Mouse (Mus musculus): ENCODE results near the gene Stxbp5.

Stxbp5 gene

GRCm38 (mm10) chr10:9733861-9734260 lies 167.0 kb downstream of the Stxbp5 start:
- no peak for DNase-seq

DNA sequence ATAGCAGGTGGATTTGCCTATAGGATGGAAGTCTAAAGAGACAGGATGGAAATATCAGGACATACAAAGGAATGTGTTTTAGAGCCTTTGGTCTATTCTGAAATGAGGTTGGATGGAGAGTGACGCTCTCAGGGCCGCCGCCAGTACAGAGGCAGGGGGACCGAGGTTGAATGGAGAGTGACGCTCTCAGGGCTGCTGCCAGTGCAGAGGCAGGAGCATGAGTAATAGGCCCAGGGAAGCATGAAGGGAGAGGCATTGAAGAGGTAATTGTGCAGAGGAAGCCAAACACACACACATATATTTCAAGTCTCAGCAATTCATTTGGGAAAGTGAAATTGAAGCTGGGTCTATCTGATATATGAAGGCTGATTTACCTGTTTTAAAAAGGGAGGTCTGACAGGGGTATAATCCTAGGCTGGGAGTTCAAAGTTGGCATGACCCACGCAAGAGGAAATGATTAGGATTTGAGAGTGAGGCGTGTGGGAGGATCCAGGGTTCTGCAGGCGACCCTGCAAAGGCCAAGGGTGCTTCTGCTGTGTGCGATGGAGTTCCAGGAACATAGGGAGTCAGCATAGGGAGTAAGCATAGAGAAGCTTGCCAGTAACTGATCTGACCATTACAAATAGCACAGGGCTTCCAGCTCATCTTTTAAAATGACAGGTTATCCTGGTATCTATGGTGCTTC lies 168.7 kb downstream of the Stxbp5 start:
- no peak for DNase-seq

GRCm38 (mm10) chr10:9722519-9723303 lies 178.2 kb downstream of the Stxbp5 start:
- no peak for DNase-seq

GRCm38 (mm10) chr10:9720027-9720426 lies 180.9 kb downstream of the Stxbp5 start:
- DNase-seq = no peak

DNA sequence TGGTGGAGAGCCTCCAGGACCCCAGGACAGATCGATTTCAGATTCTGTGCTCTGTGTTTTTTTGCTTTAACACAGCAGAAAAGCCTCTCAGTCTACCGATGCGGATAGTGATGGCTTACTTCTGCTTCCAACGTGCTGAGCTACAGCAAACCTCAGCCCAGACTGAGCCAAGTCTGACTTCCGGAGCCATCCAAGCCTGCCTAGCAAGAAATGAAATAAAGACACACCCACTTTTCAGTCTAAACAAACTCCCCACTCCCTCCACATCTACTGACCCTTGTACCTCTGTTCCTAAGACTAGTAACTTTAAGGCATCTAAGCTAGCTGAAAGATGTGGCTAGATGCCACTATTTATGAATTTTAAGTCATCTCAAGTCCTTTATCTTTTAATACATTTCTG lies 182.8 kb downstream of the Stxbp5 start:
- DNase-seq = no peak

Measured in embryo, embryonic 11 days (tissue).